In genomic region chr3:68615042-68615810, GRCm38 (mm10) we compare ENCODE assay signal across 8 mouse cellular contexts.
DNase-seq lines count a peak whose midpoint lies in the region; ATAC-seq and TF ChIP-seq lines count a peak whose summit lies in the region.

No protein-coding gene starts in this region.

- DNase-seq in left cerebral cortex, adult 2 months (ENCODE audit: extremely low spot score in 1 of 2, low spot score in 2 of 2) = no peak
- no peak for DNase-seq in left cerebral cortex, postnatal 4 days
- peak; percentile 82 for DNase-seq in NIH3T3 (ENCODE audit: low read depth)
- DNase-seq in embryonic facial prominence, embryonic 10.5 days (ENCODE audit: low spot score) = no peak
- peak; percentile 16 to 30 for DNase-seq in kidney, postnatal 36 days
- no peak for DNase-seq in left cerebral cortex, adult 11 months (ENCODE audit: low spot score)
- no peak for DNase-seq in spleen, adult 12 weeks (ENCODE audit: low spot score)

- H3K27ac ChIP-seq in left cerebral cortex, adult 2 months = peak overlapping the region; percentile 48
- H3K27ac ChIP-seq in embryonic facial prominence, embryonic 10.5 days (replicated peaks) = 0 out of 2 replicates have a peak overlapping the region, but pooled peaks have one; percentile 19

- peak; percentile 64 for TF ChIP-seq CTCF in left cerebral cortex, adult 2 months (IDR thresholded peaks at IDR 0.05)

- H3K4me1 ChIP-seq in embryonic facial prominence, embryonic 10.5 days = peaks cover 6% of the 10 kb centered on the region

- H3K4me3 ChIP-seq in left cerebral cortex, adult 2 months = no peak overlapping the region
- no peak overlapping the region for H3K4me3 ChIP-seq in embryonic facial prominence, embryonic 10.5 days

- WGBS in embryonic facial prominence, embryonic 10.5 days = 74% methylated on average over 10 of the region's 10 CpGs

- peaks cover 13% of the 10 kb centered on the region for H3K36me3 ChIP-seq in embryonic facial prominence, embryonic 10.5 days (replicated peaks)

- intact Hi-C loops in left cerebral cortex, adult 2 months (cut with DNase I) = loop anchor here (5.0 kb wide), 1 partner anchor 77 kb away; the partner anchor contains the start of gene Il12a
- intact Hi-C loops in left cerebral cortex, postnatal 4 days (cut with DNase I) = loop anchor here (10.0 kb wide), 1 partner anchor 100 kb away; no protein-coding TSS in a partner anchor

- ATAC-seq in neutrophil, adult 5-6 weeks (ENCODE audit: extremely low read depth, insufficient number of reproducible peaks, low FRiP score, poor library complexity, severe bottlenecking) = peak; percentile 51; the same call in 1 of the 2 replicates

- no peaks in the 10 kb centered on the region for H3K27me3 ChIP-seq in embryonic facial prominence, embryonic 10.5 days (replicated peaks; ENCODE audit: low read depth, poor library complexity, severe bottlenecking)

- H3K9me3 ChIP-seq in embryonic facial prominence, embryonic 10.5 days = no peaks in the 10 kb centered on the region

Comparison
In these comparisons a context has a peak if more than half of its experiments do, and no peak if none do; other contexts are left out.
1. DNase-seq: peak in NIH3T3 (single experiment) and kidney, postnatal 36 days (2 of 2); none in left cerebral cortex, adult 2 months (0 of 2), left cerebral cortex, postnatal 4 days (single experiment), embryonic facial prominence, embryonic 10.5 days (single experiment), left cerebral cortex, adult 11 months (single experiment) and spleen, adult 12 weeks (single experiment).